In the genomic region with DNA sequence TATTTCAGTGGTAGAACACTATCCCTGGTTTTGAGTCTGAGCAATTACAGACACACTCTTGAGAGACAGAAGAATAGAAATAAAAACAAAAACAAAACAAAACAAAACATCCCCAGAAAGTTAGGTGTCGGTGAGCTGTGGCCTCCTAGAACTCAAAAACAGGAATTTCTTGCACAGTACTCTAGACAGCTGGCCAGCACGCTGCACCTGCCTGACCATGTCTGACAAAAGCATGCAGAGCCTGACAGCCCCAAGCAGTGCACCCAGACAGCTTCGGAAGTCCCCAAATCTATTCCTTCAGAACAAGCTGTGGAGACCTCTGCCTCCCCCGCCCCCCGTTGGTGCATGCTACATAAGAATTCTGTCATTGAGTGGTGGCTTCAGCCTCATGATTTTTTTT, we compare ENCODE assay signal across 14 mouse cellular contexts. TPM values are rescaled to one million over a fixed set of nuclear protein-coding genes. Genes with fewer than 3 reads are reported as not detected.
DNase-seq lines count a peak whose midpoint lies in the region; ATAC-seq lines count a peak whose summit lies in the region.
"Had no signal": no experiment of that assay in that cellular context is flagged by ENCODE, and none has a peak within 500 bp of the region (broad histone marks: within the 10 kb centered on the region; RNA-seq: fewer than 3 reads in every experiment).

No protein-coding gene starts in this region.

- no peak overlapping the region for H3K9ac ChIP-seq in neural tube, embryonic 11.5 days (ENCODE audit: low read length)
- no peak overlapping the region for H3K9ac ChIP-seq in hindbrain, embryonic 14.5 days
- H3K9ac ChIP-seq: lung, embryonic 14.5 days had no signal

- H3K4me2 ChIP-seq in neural tube, embryonic 11.5 days (ENCODE audit: low read depth), result no peak overlapping the region
- no peak overlapping the region for H3K4me2 ChIP-seq in hindbrain, embryonic 14.5 days (replicated peaks)
- H3K4me2 ChIP-seq: lung, embryonic 14.5 days had no signal

- H3K27me3 ChIP-seq in heart, embryonic 10.5 days (ENCODE audit: insufficient read depth, poor library complexity, severe bottlenecking), result no peaks in the 10 kb centered on the region
- no peaks in the 10 kb centered on the region for H3K27me3 ChIP-seq in neural tube, embryonic 11.5 days (ENCODE audit: control insufficient read depth, insufficient read depth, low read length)
- no peaks in the 10 kb centered on the region for H3K27me3 ChIP-seq in hindbrain, embryonic 14.5 days (ENCODE audit: control insufficient read depth, insufficient read depth, low read length)

- intact Hi-C loops in heart, postnatal 25 days (cut with DNase I), result no loop called here

- DNase-seq in heart, embryonic 10.5 days (ENCODE audit: low spot score), result no peak
- DNase-seq in heart, postnatal 25 days (ENCODE audit: low spot score), result no peak
- no peak for DNase-seq in neural tube, embryonic 11.5 days (ENCODE audit: low spot score)
- no peak for DNase-seq in neural tube, embryonic 10.5 days (ENCODE audit: extremely low spot score, low spot score)
- DNase-seq in hindbrain, embryonic 14.5 days (ENCODE audit: low spot score), result no peak
- DNase-seq in adrenal gland, postnatal 10 days, result no peak
- DNase-seq in left cerebral cortex, adult 11 months (ENCODE audit: low spot score), result no peak
- DNase-seq in cerebellum, postnatal 4 days (ENCODE audit: low spot score in 2 of 2), result no peak
- DNase-seq: cerebellum, adult 9-10 months; kidney, postnatal 10 days; left cerebral cortex, postnatal 4 days; lung, embryonic 14.5 days; thymus, adult 2 months had no signal

- WGBS in heart, embryonic 10.5 days, result 58% methylated on average over 5 of the region's 5 CpGs
- WGBS in neural tube, embryonic 11.5 days, result 44% methylated on average over 5 of the region's 5 CpGs
- 40% methylated on average over 5 of the region's 5 CpGs for WGBS in hindbrain, embryonic 14.5 days

- peak overlapping the region; percentile 56; the same call in 1 of the 2 replicates for H3K27ac ChIP-seq in heart, embryonic 10.5 days
- H3K27ac ChIP-seq in neural tube, embryonic 11.5 days (ENCODE audit: low read depth, low read length), result peak overlapping the region; percentile 76
- H3K27ac ChIP-seq in hindbrain, embryonic 14.5 days, result peak overlapping the region; percentile 72

- H3K36me3 ChIP-seq in heart, embryonic 10.5 days, result peaks cover 6% of the 10 kb centered on the region; the same call in 1 of the 2 replicates
- H3K36me3 ChIP-seq in neural tube, embryonic 11.5 days (ENCODE audit: control insufficient read depth, insufficient read depth, low read length), result no peaks in the 10 kb centered on the region
- no peaks in the 10 kb centered on the region for H3K36me3 ChIP-seq in hindbrain, embryonic 14.5 days (replicated peaks; ENCODE audit: control insufficient read depth, insufficient read depth)

- H3K9me3 ChIP-seq in heart, embryonic 10.5 days, result no peaks in the 10 kb centered on the region
- no peaks in the 10 kb centered on the region for H3K9me3 ChIP-seq in neural tube, embryonic 11.5 days (ENCODE audit: control insufficient read depth, low read length)
- no peaks in the 10 kb centered on the region for H3K9me3 ChIP-seq in hindbrain, embryonic 14.5 days (ENCODE audit: control insufficient read depth, low read length)
- H3K9me3 ChIP-seq: megakaryocyte, embryonic 14.5 days had no signal

- no peak overlapping the region for H3K4me3 ChIP-seq in heart, embryonic 10.5 days
- no peak overlapping the region for H3K4me3 ChIP-seq in neural tube, embryonic 11.5 days (ENCODE audit: low read depth, low read length)
- H3K4me3 ChIP-seq in hindbrain, embryonic 14.5 days (replicated peaks; ENCODE audit: low read length), result no peak overlapping the region
- H3K4me3 ChIP-seq: megakaryocyte, embryonic 14.5 days had no signal

- ATAC-seq in neural tube, embryonic 11.5 days (ENCODE audit: insufficient read depth, low FRiP score, low TSS enrichment), result no peak
- ATAC-seq in hindbrain, embryonic 14.5 days (ENCODE audit: low FRiP score), result no peak

- H3K4me1 ChIP-seq in heart, embryonic 10.5 days, result peaks cover 43% of the 10 kb centered on the region
- H3K4me1 ChIP-seq in neural tube, embryonic 11.5 days (ENCODE audit: control insufficient read depth, insufficient read depth, low read length), result peaks cover 50% of the 10 kb centered on the region
- peaks cover 44% of the 10 kb centered on the region for H3K4me1 ChIP-seq in hindbrain, embryonic 14.5 days (replicated peaks; ENCODE audit: control insufficient read depth, insufficient read depth, low read length)

RNA-seq across cellular contexts. Expression of a gene that starts 49.1 kb away (rescaled TPM):
- polyA plus RNA-seq in heart, embryonic 10.5 days (2016; fragmentation: Nextera tagmentation; extraction: Ambion mirVana), result 27.9 and 34.5 TPM in 2 replicates
- 10 to 100 TPM; 11.6 to 14.8 TPM for total RNA-seq in heart, postnatal 25 days (2021)
- polyA plus RNA-seq in neural tube, embryonic 11.5 days (2014; fragmentation: Nextera tagmentation; extraction: Ambion mirVana), result 55.3 and 57.7 TPM in 2 replicates
- 32.0 and 36.0 TPM in 2 replicates for polyA plus RNA-seq in hindbrain, embryonic 14.5 days (2014; fragmentation: Nextera tagmentation; extraction: Ambion mirVana)
- total RNA-seq in adrenal gland, postnatal 10 days (2021), result 10 to 100 TPM; 22.5 to 25.0 TPM

RNA-seq across cellular contexts. Expression of a gene that starts 56.9 kb away (rescaled TPM):
- polyA plus RNA-seq in heart, embryonic 10.5 days (2016; fragmentation: Nextera tagmentation; extraction: Ambion mirVana), result 120 and 129 TPM in 2 replicates
- total RNA-seq in heart, postnatal 25 days (2021), result 10 to 100 TPM; 51.1 to 57.1 TPM
- polyA plus RNA-seq in neural tube, embryonic 11.5 days (2014; fragmentation: Nextera tagmentation; extraction: Ambion mirVana), result 124 and 136 TPM in 2 replicates
- 110 TPM in 2 replicates for polyA plus RNA-seq in hindbrain, embryonic 14.5 days (2014; fragmentation: Nextera tagmentation; extraction: Ambion mirVana)
- total RNA-seq in adrenal gland, postnatal 10 days (2021), result 10 to 100 TPM; 45.2 to 47.5 TPM
